Mouse (Mus musculus) lung, embryonic 15.5 days (tissue): ENCODE data around the gene Sost. TPM values are rescaled to one million over a fixed set of nuclear protein-coding genes. Genes with fewer than 3 reads are reported as not detected.
A peak's percentile ranks its signal among the peaks of the same experiment; 100 is the strongest.

Experiments
- ATAC-seq: fragments of 200-750 bp; cut with Nextera tagmentation; 2 replicates; pipeline ENCODE4 v1.8.0; 2017; ENCODE audit warnings: moderate number of reproducible peaks, borderline replicate concordance; ENCODE audit not compliant: low FRiP score, low TSS enrichment; ENCODE audit errors: extremely low read depth
- H3K27ac ChIP-seq: fragments of 300-500 bp; sonication (generic); 2 replicates; pipeline ENCODE4 v1.5.1; 2015; ENCODE audit warnings: moderate library complexity, mild to moderate bottlenecking, inconsistent platforms
- H3K27me3 ChIP-seq: fragments of 300-500 bp; sonication (generic); 2 replicates; pipeline ENCODE4 v1.6.1; 2015; ENCODE audit warnings: inconsistent platforms
- H3K36me3 ChIP-seq: fragments of 300-500 bp; sonication (generic); 2 replicates; pipeline ENCODE4 v1.6.1; 2015; ENCODE audit warnings: inconsistent platforms
- H3K4me1 ChIP-seq: fragments of 300-500 bp; sonication (generic); 2 replicates; pipeline ENCODE4 v1.6.1; 2015; ENCODE audit warnings: inconsistent platforms
- H3K4me2 ChIP-seq: fragments of 300-500 bp; sonication (generic); 2 replicates; pipeline ENCODE4 v1.6.1; 2015; ENCODE audit warnings: inconsistent platforms, mild to moderate bottlenecking, moderate library complexity
- H3K4me3 ChIP-seq: fragments of 300-500 bp; sonication (generic); 2 replicates; pipeline ENCODE4 v1.5.1; 2015; ENCODE audit warnings: mild to moderate bottlenecking, inconsistent platforms
- H3K9ac ChIP-seq: fragments of 300-500 bp; sonication (generic); 2 replicates; pipeline ENCODE4 v1.6.1; 2015; ENCODE audit warnings: inconsistent platforms
- H3K9me3 ChIP-seq: fragments of 300-500 bp; sonication (generic); 2 replicates; pipeline ENCODE4 v1.6.1; 2016; ENCODE audit warnings: inconsistent platforms
- whole genome bisulfite sequencing: fragments of 180-500 bp; shearing (Covaris S2); methylation state at CpG from one replicate; pipeline ENCODE4 v1.1.7; 2015; 5-methylcytosine and 5-hydroxymethylcytosine counted together
- polyA plus RNA-seq: library from polyadenylated mRNA; unstranded; fragments of >200 nt; fragmentation: Nextera tagmentation; extraction: Ambion mirVana; gene quantifications from 2 replicates; pipeline ENCODE4 v1.2.1, GENCODE M21; 2015

Gene Sost
- polyA plus RNA-seq, 1 experiment from 2014 or later, result 0.44 TPM

GRCm38 (mm10) chr11:101937108-101937507 lies 29.7 kb downstream of the Sost start:
- Histone ChIP-seq H3K27me3 (peaks cover 11% of the 10 kb centered on the region; the same call in 1 of the 2 replicates), H3K4me1 (peaks cover 6% of the 10 kb centered on the region), H3K4me2 (peak overlapping the region; percentile 89), H3K9me3 (no peaks in the 10 kb centered on the region), H3K4me3 (peak overlapping the region; percentile 37), H3K27ac (no peak overlapping the region), H3K36me3 (no peaks in the 10 kb centered on the region), H3K9ac (peak overlapping the region; percentile 47)
- ATAC-seq, result 0 out of 2 replicates have a peak, but pooled peaks have one; percentile 61
- 1% methylated on average over 32 of the region's 32 CpGs for WGBS

- H3K36me3 ChIP-seq, result no peaks in the 10 kb centered on the region
- 40% methylated on average over 7 of the region's 7 CpGs for whole genome bisulfite sequencing
- H3K27ac ChIP-seq, result no peak overlapping the region
- no peak for ATAC-seq
- H3K9me3 ChIP-seq, result no peaks in the 10 kb centered on the region
- peak overlapping the region; percentile 89 for H3K4me2 ChIP-seq
- H3K4me3 ChIP-seq, result no peak overlapping the region
- H3K4me1 ChIP-seq, result peaks cover 6% of the 10 kb centered on the region
- H3K9ac ChIP-seq, result no peak overlapping the region
- H3K27me3 ChIP-seq, result peaks cover 11% of the 10 kb centered on the region; the same call in 1 of the 2 replicates
Measured at GRCm38 (mm10) chr11:101936421-101936820, 30.4 kb downstream of the Sost start.

GRCm38 (mm10) chr11:101935743-101936142 lies 31.1 kb downstream of the Sost start:
- Histone ChIP-seq H3K4me2 (no peak overlapping the region), H3K9ac (no peak overlapping the region), H3K27ac (no peak overlapping the region), H3K4me3 (no peak overlapping the region), H3K9me3 (no peaks in the 10 kb centered on the region), H3K27me3 (peaks cover 11% of the 10 kb centered on the region; the same call in 1 of the 2 replicates), H3K36me3 (no peaks in the 10 kb centered on the region), H3K4me1 (peaks cover 6% of the 10 kb centered on the region)
- WGBS, result 77% methylated on average over 3 of the region's 3 CpGs
- no peak for ATAC-seq

GRCm38 (mm10) chr11:101931978-101932377 lies 34.8 kb downstream of the Sost start:
- H3K9ac ChIP-seq, result no peak overlapping the region
- no peaks in the 10 kb centered on the region; the same call in 1 of the 2 replicates for H3K27me3 ChIP-seq
- H3K4me1 ChIP-seq, result peaks cover 3% of the 10 kb centered on the region
- no peaks in the 10 kb centered on the region for H3K36me3 ChIP-seq
- ATAC-seq, result no peak
- no peak overlapping the region for H3K4me3 ChIP-seq
- H3K27ac ChIP-seq, result no peak overlapping the region
- H3K4me2 ChIP-seq, result no peak overlapping the region
- no peaks in the 10 kb centered on the region for H3K9me3 ChIP-seq
- WGBS, result 40% methylated on average over 4 of the region's 4 CpGs

GRCm38 (mm10) chr11:101928030-101928762 lies 38.6 kb downstream of the Sost start:
- no peak overlapping the region for H3K4me2 ChIP-seq
- H3K9ac ChIP-seq, result no peak overlapping the region
- H3K27me3 ChIP-seq, result no peaks in the 10 kb centered on the region; the same call in 1 of the 2 replicates
- no peak overlapping the region for H3K27ac ChIP-seq
- H3K9me3 ChIP-seq, result no peaks in the 10 kb centered on the region
- H3K4me1 ChIP-seq, result no peaks in the 10 kb centered on the region
- ATAC-seq, result no peak
- 27% methylated on average over 25 of the region's 25 CpGs for WGBS
- no peak overlapping the region for H3K4me3 ChIP-seq
- H3K36me3 ChIP-seq, result no peaks in the 10 kb centered on the region

- Histone ChIP-seq H3K9me3 (no peaks in the 10 kb centered on the region), H3K4me3 (no peak overlapping the region), H3K27ac (no peak overlapping the region), H3K27me3 (no peaks in the 10 kb centered on the region; the same call in 1 of the 2 replicates), H3K4me1 (no peaks in the 10 kb centered on the region), H3K36me3 (no peaks in the 10 kb centered on the region), H3K4me2 (no peak overlapping the region), H3K9ac (no peak overlapping the region)
- ATAC-seq, result no peak
- WGBS, result 81% methylated on average over 10 of the region's 10 CpGs
Measured at GRCm38 (mm10) chr11:101926951-101927589, 39.7 kb downstream of the Sost start.

GRCm38 (mm10) chr11:101925636-101926035 lies 41.2 kb downstream of the Sost start:
- H3K4me3 ChIP-seq, result no peak overlapping the region
- no peak for ATAC-seq
- WGBS, result 73% methylated on average over 6 of the region's 6 CpGs
- no peak overlapping the region for H3K9ac ChIP-seq
- no peak overlapping the region for H3K27ac ChIP-seq
- no peaks in the 10 kb centered on the region for H3K36me3 ChIP-seq
- peaks cover 9% of the 10 kb centered on the region; the same call in 1 of the 2 replicates for H3K4me1 ChIP-seq
- H3K9me3 ChIP-seq, result no peaks in the 10 kb centered on the region
- H3K4me2 ChIP-seq, result no peak overlapping the region
- no peaks in the 10 kb centered on the region; the same call in 1 of the 2 replicates for H3K27me3 ChIP-seq

- no peak for ATAC-seq
- H3K4me2 ChIP-seq, result no peak overlapping the region
- H3K9ac ChIP-seq, result no peak overlapping the region
- no peaks in the 10 kb centered on the region for H3K9me3 ChIP-seq
- peaks cover 9% of the 10 kb centered on the region; the same call in 1 of the 2 replicates for H3K4me1 ChIP-seq
- no peaks in the 10 kb centered on the region; the same call in 1 of the 2 replicates for H3K27me3 ChIP-seq
- no peaks in the 10 kb centered on the region for H3K36me3 ChIP-seq
- 62% methylated on average over 18 of the region's 19 CpGs for WGBS
- no peak overlapping the region for H3K4me3 ChIP-seq
- no peak overlapping the region for H3K27ac ChIP-seq
Measured at GRCm38 (mm10) chr11:101924441-101924976, 42.3 kb downstream of the Sost start.

GRCm38 (mm10) chr11:101923988-101924387 lies 42.8 kb downstream of the Sost start:
- Histone ChIP-seq H3K9me3 (no peaks in the 10 kb centered on the region), H3K36me3 (no peaks in the 10 kb centered on the region), H3K4me1 (peaks cover 9% of the 10 kb centered on the region; the same call in 1 of the 2 replicates), H3K4me3 (no peak overlapping the region), H3K27me3 (no peaks in the 10 kb centered on the region; the same call in 1 of the 2 replicates), H3K4me2 (no peak overlapping the region), H3K9ac (no peak overlapping the region), H3K27ac (no peak overlapping the region)
- WGBS, result 72% methylated on average over 6 of the region's 6 CpGs
- ATAC-seq, result no peak

- H3K27ac ChIP-seq, result no peak overlapping the region
- no peaks in the 10 kb centered on the region for H3K36me3 ChIP-seq
- no peak overlapping the region for H3K9ac ChIP-seq
- 65% methylated on average over 12 of the region's 12 CpGs for WGBS
- H3K27me3 ChIP-seq, result peaks cover 8% of the 10 kb centered on the region
- no peaks in the 10 kb centered on the region for H3K9me3 ChIP-seq
- H3K4me1 ChIP-seq, result peaks cover 9% of the 10 kb centered on the region; the same call in 1 of the 2 replicates
- no peak for ATAC-seq
- no peak overlapping the region for H3K4me3 ChIP-seq
- H3K4me2 ChIP-seq, result no peak overlapping the region
Measured at GRCm38 (mm10) chr11:101921361-101921952, 45.4 kb downstream of the Sost start.

GRCm38 (mm10) chr11:101919660-101920059 lies 47.2 kb downstream of the Sost start:
- H3K4me2 ChIP-seq, result no peak overlapping the region
- peaks cover 8% of the 10 kb centered on the region for H3K27me3 ChIP-seq
- peaks cover 9% of the 10 kb centered on the region; the same call in 1 of the 2 replicates for H3K4me1 ChIP-seq
- H3K36me3 ChIP-seq, result no peaks in the 10 kb centered on the region
- no peak overlapping the region for H3K4me3 ChIP-seq
- WGBS, result under 1% methylated on average over 6 of the region's 6 CpGs
- no peak overlapping the region for H3K27ac ChIP-seq
- no peaks in the 10 kb centered on the region for H3K9me3 ChIP-seq
- no peak; the same call in 1 of the 2 replicates for ATAC-seq
- no peak overlapping the region for H3K9ac ChIP-seq
